Mouse (Mus musculus) bone marrow macrophage, adult 2 months (primary cell): ENCODE results near the gene Mup8. TPM values are rescaled to one million over a fixed set of nuclear protein-coding genes. Genes with fewer than 3 reads are reported as not detected.
"Not testable (repeated sequence)": the region's sequence is repeated elsewhere in the genome, so short reads cannot be mapped to it uniquely, and the experiment has no call there.

Source experiments
- H3K27ac ChIP-seq: 2 replicates; pipeline ENCODE4 v1.5.1; 2012; ENCODE audit warnings: low read depth, low read length; ENCODE audit not compliant: insufficient read depth
- H3K4me1 ChIP-seq: 2 replicates; pipeline ENCODE4 v1.6.1; 2012; ENCODE audit warnings: low read length; ENCODE audit not compliant: control insufficient read depth, insufficient read depth
- H3K4me3 ChIP-seq: 2 replicates; pipeline ENCODE4 v1.5.1; 2012; ENCODE audit warnings: mild to moderate bottlenecking, low read length, moderate library complexity; ENCODE audit not compliant: insufficient read depth
- polyA plus RNA-seq: library from polyadenylated mRNA; stranded (reverse); fragments of >200 nt; gene quantifications from 2 replicates; pipeline ENCODE4 v1.2.4, GENCODE M21; 2012; ENCODE audit not compliant: missing spikeins, insufficient read depth, insufficient read length

Mup8 gene
- polyA plus RNA-seq = not detected in 2 replicates

- not testable (repeated sequence) for H3K27ac ChIP-seq, H3K4me1 ChIP-seq, H3K4me3 ChIP-seq
These were observed at the start of gene Mup8 for GRCm38 (mm10) chr4:60222499-60222898. Gene Mup8 (minus strand): TSS chr4:60222599.

GRCm38 (mm10) chr4:60265977-60266770 is 43.8 kb upstream of the Mup8 start:
- H3K4me3 ChIP-seq, H3K4me1 ChIP-seq, H3K27ac ChIP-seq: not testable (repeated sequence)

DNA sequence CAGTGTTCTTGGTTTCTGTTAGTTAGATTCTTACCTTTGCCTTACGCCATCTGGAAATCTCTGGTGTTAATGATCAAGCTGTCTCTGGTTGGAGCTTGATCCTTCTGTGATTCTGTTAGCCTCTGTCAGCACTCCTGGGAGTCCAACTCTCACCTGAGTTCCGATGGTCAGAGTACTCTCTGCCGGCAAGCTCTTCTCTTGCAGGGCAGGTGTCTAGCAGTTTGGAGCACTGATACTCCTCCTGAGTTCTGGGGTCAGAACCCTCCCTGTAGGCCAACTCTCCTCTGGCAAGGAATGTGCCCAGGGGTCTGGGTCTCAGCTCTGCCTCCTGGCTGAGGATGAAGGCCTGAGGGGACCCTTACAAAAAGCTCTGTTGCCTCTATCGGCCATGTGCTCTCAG is 40.3 kb upstream of the Mup8 start:
- H3K4me3 ChIP-seq, H3K27ac ChIP-seq, H3K4me1 ChIP-seq: not testable (repeated sequence)

Other genes with a start within 250 kb of the Mup8 start
- gene Mup7, start 152.1 kb downstream of the Mup8 start, polyA plus RNA-seq = not detected in 2 replicates
- gene Mup2, start 68.3 kb downstream of the Mup8 start, polyA plus RNA-seq = not detected in 2 replicates
- gene Mup9, start 199.4 kb upstream of the Mup8 start, polyA plus RNA-seq = not detected in 2 replicates